ENCODE assay signal across 12 mouse cellular contexts in the genomic region with DNA sequence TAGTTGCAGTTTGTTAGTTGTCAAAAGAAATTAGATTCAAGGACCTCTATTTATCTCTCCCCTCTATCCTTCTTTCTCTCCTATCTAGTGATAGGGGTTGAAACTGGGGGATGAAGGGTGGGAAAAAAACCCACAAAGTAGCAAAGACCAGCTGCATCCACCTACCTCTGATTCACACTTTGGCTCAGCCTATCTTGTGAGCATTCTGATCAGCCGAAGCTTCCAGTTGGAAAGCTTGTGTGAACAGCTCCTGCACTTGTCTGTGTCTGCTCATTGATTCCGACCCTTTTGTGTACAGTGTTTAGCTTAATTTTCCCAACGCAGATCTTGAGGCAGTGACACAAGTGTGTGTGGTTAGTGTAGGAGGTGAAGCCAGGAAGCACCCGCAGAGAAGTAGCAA. TPM values are rescaled to one million over a fixed set of nuclear protein-coding genes. Genes with fewer than 3 reads are reported as not detected.
DNase-seq lines count a peak whose midpoint lies in the region; ATAC-seq and TF ChIP-seq lines count a peak whose summit lies in the region.
"Had no signal": no experiment of that assay in that cellular context is flagged by ENCODE, and none has a peak within 500 bp of the region (broad histone marks: within the 10 kb centered on the region; RNA-seq: fewer than 3 reads in every experiment).

No protein-coding gene starts in this region.

- no peak overlapping the region for H3K27ac ChIP-seq in kidney, embryonic 15.5 days
- no peak overlapping the region for H3K27ac ChIP-seq in kidney, adult 2 months (ENCODE audit: insufficient read depth, low read depth, low read length)
- peak overlapping the region; percentile 86 for H3K27ac ChIP-seq in embryonic facial prominence, embryonic 13.5 days
- H3K27ac ChIP-seq in limb, embryonic 15.5 days, result peak overlapping the region; percentile 92
- H3K27ac ChIP-seq: macrophage had no signal

- WGBS in kidney, embryonic 15.5 days, result 85% methylated on average over 4 of the region's 4 CpGs
- 80% methylated on average over 4 of the region's 4 CpGs for WGBS in kidney, adult 2 months
- 67% methylated on average over 4 of the region's 4 CpGs for WGBS in embryonic facial prominence, embryonic 13.5 days
- 65% methylated on average over 4 of the region's 4 CpGs for WGBS in limb, embryonic 15.5 days

- DNase-seq in kidney, adult 2 months, result no peak
- DNase-seq in Muller cell, postnatal 12 days (ENCODE audit: inconsistent ontology term), result peak; percentile 24
- no peak for DNase-seq in spleen, adult 18-20 months
- DNase-seq in testis, postnatal 14 days (ENCODE audit: low spot score), result no peak
- DNase-seq: cerebellum, adult 18-20 months; heart, adult 2 months; thymus, postnatal 4 days had no signal

- H3K4me3 ChIP-seq in kidney, embryonic 15.5 days (replicated peaks), result peak overlapping the region; percentile 69; the same call in 1 of the 2 replicates
- no peak overlapping the region for H3K4me3 ChIP-seq in kidney, adult 2 months (ENCODE audit: insufficient read depth, low read depth, low read length)
- peak overlapping the region; percentile 62 for H3K4me3 ChIP-seq in embryonic facial prominence, embryonic 13.5 days
- H3K4me3 ChIP-seq in limb, embryonic 15.5 days, result peak overlapping the region; percentile 66; the same call in 1 of the 2 replicates
- H3K4me3 ChIP-seq: heart, adult 2 months had no signal

- peaks cover 4% of the 10 kb centered on the region; the same call in 1 of the 2 replicates for H3K36me3 ChIP-seq in kidney, embryonic 15.5 days
- no peaks in the 10 kb centered on the region for H3K36me3 ChIP-seq in kidney, adult 2 months (ENCODE audit: control insufficient read depth, insufficient read depth, low read length)
- peaks cover 16% of the 10 kb centered on the region for H3K36me3 ChIP-seq in embryonic facial prominence, embryonic 13.5 days
- peaks cover 9% of the 10 kb centered on the region for H3K36me3 ChIP-seq in limb, embryonic 15.5 days

- TF ChIP-seq POLR2A in kidney, adult 2 months (IDR thresholded peaks at IDR 0.05; ENCODE audit: low read depth, low read length), result no peak

- peak overlapping the region; percentile 98; the same call in 1 of the 2 replicates for H3K4me2 ChIP-seq in kidney, embryonic 15.5 days
- peak overlapping the region; percentile 80 for H3K4me2 ChIP-seq in embryonic facial prominence, embryonic 13.5 days
- H3K4me2 ChIP-seq in limb, embryonic 15.5 days, result peak overlapping the region; percentile 90

- H3K27me3 ChIP-seq in kidney, embryonic 15.5 days, result no peaks in the 10 kb centered on the region
- H3K27me3 ChIP-seq in kidney, adult 2 months (replicated peaks; ENCODE audit: control insufficient read depth, insufficient read depth, low read length), result no peaks in the 10 kb centered on the region
- H3K27me3 ChIP-seq in embryonic facial prominence, embryonic 13.5 days, result no peaks in the 10 kb centered on the region
- H3K27me3 ChIP-seq in limb, embryonic 15.5 days, result no peaks in the 10 kb centered on the region

- no peak for ATAC-seq in kidney, embryonic 15.5 days (replicated peaks; ENCODE audit: low FRiP score)
- no peak for ATAC-seq in embryonic facial prominence, embryonic 13.5 days (ENCODE audit: insufficient number of reproducible peaks, insufficient read depth, low FRiP score, low TSS enrichment, low read depth)
- ATAC-seq in limb, embryonic 15.5 days (ENCODE audit: insufficient number of reproducible peaks, low FRiP score, low TSS enrichment, low read depth), result no peak

- TF ChIP-seq CTCF in kidney, adult 2 months (conservative IDR thresholded peaks at IDR 0.05; ENCODE audit: insufficient read depth, insufficient read length, low read depth, low read length), result no peak

- H3K4me1 ChIP-seq in kidney, embryonic 15.5 days, result peaks cover 42% of the 10 kb centered on the region
- H3K4me1 ChIP-seq in kidney, adult 2 months (ENCODE audit: control insufficient read depth, insufficient read depth, low read length), result peaks cover 12% of the 10 kb centered on the region
- H3K4me1 ChIP-seq in embryonic facial prominence, embryonic 13.5 days, result peaks cover 51% of the 10 kb centered on the region
- H3K4me1 ChIP-seq in limb, embryonic 15.5 days, result peaks cover 43% of the 10 kb centered on the region

- H3K9me3 ChIP-seq in kidney, embryonic 15.5 days (replicated peaks), result no peaks in the 10 kb centered on the region
- H3K9me3 ChIP-seq in embryonic facial prominence, embryonic 13.5 days, result no peaks in the 10 kb centered on the region
- no peaks in the 10 kb centered on the region for H3K9me3 ChIP-seq in limb, embryonic 15.5 days

- H3K9ac ChIP-seq in kidney, embryonic 15.5 days, result peak overlapping the region; percentile 67; the same call in 1 of the 2 replicates
- H3K9ac ChIP-seq in embryonic facial prominence, embryonic 13.5 days, result peak overlapping the region; percentile 76
- peak overlapping the region; percentile 76 for H3K9ac ChIP-seq in limb, embryonic 15.5 days

RNA-seq across cellular contexts. Expression of a gene that starts 6.9 kb away (rescaled TPM):
- 61.6 and 62.9 TPM in 2 replicates for polyA plus RNA-seq in kidney, embryonic 15.5 days (2015; fragmentation: Nextera tagmentation; extraction: Ambion mirVana)
- polyA plus RNA-seq in kidney, adult 2 months (2012; rRNA removed), result 26.0 and 33.5 TPM in 2 replicates
- 60.4 and 64.3 TPM in 2 replicates for polyA plus RNA-seq in embryonic facial prominence, embryonic 13.5 days (2015; fragmentation: Nextera tagmentation; extraction: Ambion mirVana)
- polyA plus RNA-seq in limb, embryonic 15.5 days (2015; fragmentation: Nextera tagmentation; extraction: Ambion mirVana), result 56.3 and 57.8 TPM in 2 replicates

RNA-seq across cellular contexts. Expression of a gene that starts 7.9 kb away (rescaled TPM):
- 31.0 and 37.8 TPM in 2 replicates for polyA plus RNA-seq in kidney, embryonic 15.5 days (2015; fragmentation: Nextera tagmentation; extraction: Ambion mirVana)
- 35.0 and 35.8 TPM in 2 replicates for polyA plus RNA-seq in kidney, adult 2 months (2012; rRNA removed)
- polyA plus RNA-seq in embryonic facial prominence, embryonic 13.5 days (2015; fragmentation: Nextera tagmentation; extraction: Ambion mirVana), result 36.5 and 42.8 TPM in 2 replicates
- 30.6 and 32.5 TPM in 2 replicates for polyA plus RNA-seq in limb, embryonic 15.5 days (2015; fragmentation: Nextera tagmentation; extraction: Ambion mirVana)

RNA-seq across cellular contexts. Expression of a gene that starts 17.2 kb away (rescaled TPM):
- polyA plus RNA-seq in kidney, embryonic 15.5 days (2015; fragmentation: Nextera tagmentation; extraction: Ambion mirVana), result not detected in 2 replicates
- polyA plus RNA-seq in kidney, adult 2 months (2012; rRNA removed), result not detected in 2 replicates
- not detected in 2 replicates for polyA plus RNA-seq in embryonic facial prominence, embryonic 13.5 days (2015; fragmentation: Nextera tagmentation; extraction: Ambion mirVana)
- polyA plus RNA-seq in limb, embryonic 15.5 days (2015; fragmentation: Nextera tagmentation; extraction: Ambion mirVana), result not detected in 2 replicates
- polyA plus RNA-seq: erythroblast, embryonic 14.5 days; heart, adult 2 months; macrophage had no signal

RNA-seq across cellular contexts. Expression of a gene that starts 25.2 kb away (rescaled TPM):
- 1.6 TPM in 2 replicates for polyA plus RNA-seq in kidney, embryonic 15.5 days (2015; fragmentation: Nextera tagmentation; extraction: Ambion mirVana)
- polyA plus RNA-seq in kidney, adult 2 months (2012; rRNA removed), result not detected in 2 replicates
- polyA plus RNA-seq in embryonic facial prominence, embryonic 13.5 days (2015; fragmentation: Nextera tagmentation; extraction: Ambion mirVana), result 1.3 and 1.6 TPM in 2 replicates
- polyA plus RNA-seq in limb, embryonic 15.5 days (2015; fragmentation: Nextera tagmentation; extraction: Ambion mirVana), result 1.2 and 1.3 TPM in 2 replicates
- polyA plus RNA-seq: erythroblast, embryonic 14.5 days; heart, adult 2 months; macrophage had no signal

RNA-seq across cellular contexts. Expression of a gene that starts 26.1 kb away (rescaled TPM):
- 48.8 and 56.6 TPM in 2 replicates for polyA plus RNA-seq in kidney, embryonic 15.5 days (2015; fragmentation: Nextera tagmentation; extraction: Ambion mirVana)
- polyA plus RNA-seq in kidney, adult 2 months (2012; rRNA removed), result 80.4 and 89.1 TPM in 2 replicates
- 51.1 and 63.2 TPM in 2 replicates for polyA plus RNA-seq in embryonic facial prominence, embryonic 13.5 days (2015; fragmentation: Nextera tagmentation; extraction: Ambion mirVana)
- polyA plus RNA-seq in limb, embryonic 15.5 days (2015; fragmentation: Nextera tagmentation; extraction: Ambion mirVana), result 78.4 and 79.9 TPM in 2 replicates

Comparison
In these comparisons a context has a peak if more than half of its experiments do, and no peak if none do; other contexts are left out.
1. H3K27ac ChIP-seq: peak in embryonic facial prominence, embryonic 13.5 days (single experiment) and limb, embryonic 15.5 days (single experiment); none in kidney, embryonic 15.5 days (single experiment) and kidney, adult 2 months (single experiment).
2. Peak in every context shown above with its lines, with median percentiles within 50 percentile points of each other: H3K4me2 ChIP-seq and H3K9ac ChIP-seq.